Mouse (Mus musculus) adrenal gland, postnatal 36 days (tissue): ENCODE data around the gene Clhc1. TPM values are rescaled to one million over a fixed set of nuclear protein-coding genes. Genes with fewer than 3 reads are reported as not detected.
"Not testable (repeated sequence)": the region's sequence is repeated elsewhere in the genome, so short reads cannot be mapped to it uniquely, and the experiment has no call there.

Source experiments
- DNase-seq, 2 experiments: peaks; one replicate each; pipeline ENCODE4 v3.0.0; 2021; ENCODE audit warnings: mixed read lengths in 1 of 2
- long read RNA-seq, 2 experiments: library from polyadenylated mRNA; stranded (forward); transcript quantifications; one replicate each; pipeline ENCODE4 v2.0.0; 2021; ENCODE audit warnings: borderline sequencing depth in 2 of 2
- total RNA-seq, 2 experiments: library from RNA; stranded (reverse); gene quantifications; 2 replicates each; pipeline ENCODE4 v1.2.3; 2021

The Clhc1 gene
- under 1 TPM; 0.46 to 0.50 TPM for total RNA-seq
- long read RNA-seq, experiment 1, result 0 reads
- long read RNA-seq, experiment 2, result 0 reads

- peak; percentile 95 to 98 for DNase-seq
Observed at GRCm38 (mm10) chr11:29547752-29548503, at the start of gene Clhc1, which contains the start of gene Rps27a. Gene Clhc1 (plus strand): TSS chr11:29547950. Gene Rps27a (minus strand): TSS chr11:29548109.

- no peak for DNase-seq
Observed at GRCm38 (mm10) chr11:29503948-29504893, 43.5 kb upstream of the Clhc1 start.

GRCm38 (mm10) chr11:29504899-29505625, 42.7 kb upstream of the Clhc1 start:
- DNase-seq, result no peak

- DNase-seq, result no peak
Observed at GRCm38 (mm10) chr11:29509421-29509820, 38.3 kb upstream of the Clhc1 start.

- DNase-seq, result no peak
Observed at GRCm38 (mm10) chr11:29512818-29513535, 34.8 kb upstream of the Clhc1 start.

GRCm38 (mm10) chr11:29514325-29514681, 33.4 kb upstream of the Clhc1 start:
- peak in 1 of 2 experiments; percentile 1 for DNase-seq

- peak; percentile 95 to 97 for DNase-seq
Observed at GRCm38 (mm10) chr11:29514682-29515412, 32.9 kb upstream of the Clhc1 start, which contains the start of gene Prorsd1. Gene Prorsd1 (minus strand): TSS chr11:29515033.

GRCm38 (mm10) chr11:29525988-29526794, 21.6 kb upstream of the Clhc1 start, which contains the start of gene Mtif2:
Gene Mtif2 (plus strand): TSS chr11:29526408.
- DNase-seq, result peak; percentile 80 to 86

GRCm38 (mm10) chr11:29538201-29538600, 9.5 kb upstream of the Clhc1 start:
- DNase-seq, result no peak

GRCm38 (mm10) chr11:29544225-29544945, 3.4 kb upstream of the Clhc1 start:
- DNase-seq, result no peak

- not testable (repeated sequence) for DNase-seq
Observed at GRCm38 (mm10) chr11:29545150-29545752, 2.5 kb upstream of the Clhc1 start.

GRCm38 (mm10) chr11:29546297-29546696, 1.5 kb upstream of the Clhc1 start:
- not testable (repeated sequence) for DNase-seq

GRCm38 (mm10) chr11:29546762-29547161, 988 bp upstream of the Clhc1 start:
- DNase-seq, result no peak

- no peak for DNase-seq
Observed at GRCm38 (mm10) chr11:29547249-29547751, 450 bp upstream of the Clhc1 start.

GRCm38 (mm10) chr11:29548504-29549424, 1.0 kb downstream of the Clhc1 start:
- no peak for DNase-seq

GRCm38 (mm10) chr11:29549425-29549778, 1.7 kb downstream of the Clhc1 start:
- no peak for DNase-seq

GRCm38 (mm10) chr11:29560452-29560851, 12.7 kb downstream of the Clhc1 start:
- DNase-seq, result no peak
